Mouse (Mus musculus) cerebellum, adult 9-10 months (tissue): ENCODE results near the gene Arhgef26.
A peak's percentile ranks its signal among the peaks of the same experiment; 100 is the strongest.

Experiments
- DNase-seq: peaks from one replicate; pipeline ENCODE4 v3.0.0; 2022

Arhgef26 gene

GRCm38 (mm10) chr3:62392636-62393035 lies 54.5 kb downstream of the Arhgef26 start:
- DNase-seq, result no peak

DNA sequence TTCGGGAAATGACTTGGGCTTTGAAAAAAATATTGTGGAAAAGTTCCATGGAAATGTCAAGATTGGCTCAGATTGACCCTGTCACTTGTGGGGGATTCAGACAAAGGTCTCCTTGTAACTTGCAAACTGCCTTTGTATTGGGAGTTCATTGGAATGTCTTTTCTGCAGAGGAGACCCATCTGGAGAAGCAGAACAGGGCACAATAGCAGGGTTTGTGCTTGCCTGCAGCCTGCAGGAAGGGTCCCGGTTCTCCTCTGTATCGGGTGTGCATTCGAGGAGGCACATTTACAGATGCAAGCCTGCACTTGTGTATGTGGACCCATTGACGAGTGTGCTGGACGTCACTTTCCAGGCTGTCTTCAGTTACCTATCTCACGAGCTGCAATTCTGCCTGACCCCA lies 56.1 kb downstream of the Arhgef26 start:
- DNase-seq, result no peak

DNA sequence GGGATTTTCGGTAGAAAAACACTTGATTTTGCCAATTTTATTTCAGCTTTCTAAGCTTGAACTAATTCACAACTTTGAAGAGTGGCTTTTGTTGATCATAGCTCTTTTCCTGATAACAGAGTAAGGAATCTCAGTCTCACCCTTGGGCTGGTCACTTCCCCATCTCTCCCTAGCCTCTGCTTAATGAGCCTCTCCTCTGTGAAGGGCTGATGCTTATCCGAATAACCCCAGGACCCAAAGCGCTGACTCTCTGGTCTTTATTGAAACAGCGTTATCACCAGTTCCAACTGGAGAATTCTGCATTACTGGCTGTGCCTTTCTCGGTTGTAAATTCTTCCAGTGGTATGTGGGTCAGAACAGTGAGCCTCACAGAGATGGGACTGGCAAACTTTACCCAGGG lies 57.2 kb downstream of the Arhgef26 start:
- DNase-seq, result no peak

- DNase-seq, result no peak
These were observed 58.0 kb downstream of the Arhgef26 start for GRCm38 (mm10) chr3:62396109-62396508.

DNA sequence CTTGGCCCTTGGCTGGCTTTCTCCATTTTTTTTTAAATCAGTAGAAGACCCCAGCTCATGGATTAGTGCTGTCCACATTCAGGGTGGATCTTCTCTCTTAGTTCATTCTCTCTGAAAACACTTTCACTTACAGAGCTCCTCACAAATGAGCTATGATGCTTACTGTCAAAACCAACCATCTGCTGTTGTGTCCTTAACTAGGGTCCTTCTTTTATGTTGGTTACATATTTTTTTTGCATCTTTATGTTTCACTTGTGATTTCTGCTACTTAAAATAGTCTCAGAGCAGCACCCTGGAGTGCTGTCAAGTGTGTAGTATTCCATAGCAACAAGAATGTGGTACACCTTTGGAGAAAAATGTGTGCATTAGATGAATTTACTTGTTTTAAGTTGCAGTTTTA lies 60.0 kb downstream of the Arhgef26 start:
- no peak for DNase-seq

GRCm38 (mm10) chr3:62399826-62400746 lies 61.9 kb downstream of the Arhgef26 start:
- no peak for DNase-seq

- no peak for DNase-seq
These were observed 64.3 kb downstream of the Arhgef26 start for GRCm38 (mm10) chr3:62402466-62402865.

- DNase-seq, result no peak
These were observed 66.5 kb downstream of the Arhgef26 start for GRCm38 (mm10) chr3:62404477-62405246.

DNA sequence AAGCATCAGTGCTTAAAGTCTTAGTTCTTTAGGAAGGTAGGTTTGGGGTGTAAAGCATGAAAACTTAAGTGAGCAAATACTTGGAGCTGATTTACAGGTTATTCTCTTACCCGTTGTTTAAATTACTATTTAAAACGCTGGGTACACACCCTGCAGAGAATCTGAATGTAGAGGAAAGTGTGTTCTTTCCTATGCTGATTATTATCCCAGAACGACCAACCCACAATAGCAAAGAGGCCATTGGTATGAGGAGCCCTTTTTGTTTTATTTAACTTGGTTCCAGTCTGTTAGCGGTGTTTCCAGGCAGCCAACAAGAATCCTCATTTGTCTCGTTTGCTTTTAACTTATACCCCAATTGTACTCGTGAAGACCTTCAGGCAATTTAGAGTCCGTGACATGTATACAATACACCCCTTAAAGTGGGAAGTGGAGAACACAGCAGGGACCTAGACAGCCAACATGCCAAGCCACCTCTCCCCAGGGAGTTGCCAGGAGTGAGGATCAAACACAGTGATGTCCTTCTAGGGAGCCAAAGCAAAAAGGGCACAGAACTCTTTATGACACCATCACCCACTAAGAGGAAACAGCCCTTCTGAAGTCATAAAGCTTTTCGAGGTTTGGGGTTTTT lies 71.5 kb downstream of the Arhgef26 start:
- no peak for DNase-seq

- DNase-seq, result no peak
These were observed 72.3 kb downstream of the Arhgef26 start for GRCm38 (mm10) chr3:62410491-62410890.

GRCm38 (mm10) chr3:62412704-62413103 lies 74.6 kb downstream of the Arhgef26 start:
- DNase-seq, result peak; percentile 13

GRCm38 (mm10) chr3:62414926-62415325 lies 76.8 kb downstream of the Arhgef26 start:
- no peak for DNase-seq

DNA sequence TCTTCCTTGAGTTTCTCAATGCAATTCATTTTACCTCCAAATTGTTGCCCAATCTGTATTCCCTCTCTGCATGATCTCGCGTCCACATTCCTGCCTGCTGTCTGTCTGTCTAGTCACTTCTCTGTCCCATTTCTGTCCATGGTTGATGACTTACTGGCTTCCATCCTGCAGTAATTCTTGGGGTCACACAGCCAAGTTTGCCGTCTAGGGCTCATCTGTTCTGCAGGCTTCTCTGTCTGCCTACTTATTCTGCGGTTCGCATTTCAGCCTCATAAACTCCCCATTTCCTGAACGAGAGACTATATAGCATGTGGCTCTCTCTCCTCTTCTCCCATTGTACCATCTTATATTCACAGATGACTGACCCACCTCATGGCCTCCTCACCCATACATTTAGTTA lies 79.3 kb downstream of the Arhgef26 start:
- no peak for DNase-seq

GRCm38 (mm10) chr3:62418387-62419138 lies 80.4 kb downstream of the Arhgef26 start:
- DNase-seq, result no peak

DNA sequence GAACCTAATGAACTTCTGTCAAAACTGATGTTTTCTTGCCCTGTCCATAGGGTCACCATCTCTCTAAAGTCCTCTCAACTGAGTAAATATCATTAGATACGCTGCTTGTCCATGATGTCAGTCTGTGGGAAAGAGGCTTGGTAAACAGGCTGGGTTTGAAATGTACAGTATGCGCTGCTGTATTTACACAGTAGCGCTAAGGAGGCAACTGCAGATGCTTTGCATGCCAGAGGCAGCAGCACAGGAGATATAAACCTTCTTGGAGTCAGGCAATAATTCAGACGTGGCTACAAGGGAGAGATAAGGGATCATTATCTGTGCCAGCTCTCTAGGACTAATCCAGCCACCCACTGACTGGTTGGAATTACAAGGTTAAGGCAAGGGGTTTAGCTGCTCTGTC lies 95.5 kb downstream of the Arhgef26 start:
- DNase-seq, result no peak

GRCm38 (mm10) chr3:62435923-62436322 lies 97.8 kb downstream of the Arhgef26 start:
- no peak for DNase-seq

DNA sequence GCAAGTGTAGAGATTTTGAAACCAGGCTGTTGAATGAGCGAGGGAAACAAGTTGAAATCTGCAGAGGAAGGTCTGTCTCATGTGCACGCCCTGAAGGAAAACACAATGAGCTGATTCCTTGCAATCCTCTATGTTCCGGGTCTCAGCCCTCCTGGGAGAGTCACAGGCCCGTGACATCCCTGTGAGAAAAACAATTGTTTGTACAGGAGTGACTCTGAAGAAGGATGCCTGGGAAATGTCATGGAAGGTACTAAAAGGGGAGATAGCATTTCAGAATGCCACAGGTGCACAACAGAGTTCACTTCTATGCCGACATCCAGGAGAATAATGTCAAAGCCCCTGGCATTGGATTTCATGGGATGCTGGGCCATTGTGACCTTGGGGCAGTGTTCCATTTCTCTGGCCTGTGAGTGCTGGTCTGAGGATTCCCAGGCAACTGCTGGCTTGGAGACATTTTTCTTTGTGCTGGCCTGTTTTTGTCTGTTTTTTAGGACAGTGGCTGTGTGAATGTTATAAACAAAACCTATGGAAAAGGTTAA lies 102.4 kb downstream of the Arhgef26 start:
- no peak for DNase-seq

- no peak for DNase-seq
These were observed 105.5 kb downstream of the Arhgef26 start for GRCm38 (mm10) chr3:62443582-62444194.

GRCm38 (mm10) chr3:62446271-62446670 lies 108.1 kb downstream of the Arhgef26 start:
- no peak for DNase-seq

- DNase-seq, result no peak
These were observed 109.0 kb downstream of the Arhgef26 start for GRCm38 (mm10) chr3:62447151-62447550.

DNA sequence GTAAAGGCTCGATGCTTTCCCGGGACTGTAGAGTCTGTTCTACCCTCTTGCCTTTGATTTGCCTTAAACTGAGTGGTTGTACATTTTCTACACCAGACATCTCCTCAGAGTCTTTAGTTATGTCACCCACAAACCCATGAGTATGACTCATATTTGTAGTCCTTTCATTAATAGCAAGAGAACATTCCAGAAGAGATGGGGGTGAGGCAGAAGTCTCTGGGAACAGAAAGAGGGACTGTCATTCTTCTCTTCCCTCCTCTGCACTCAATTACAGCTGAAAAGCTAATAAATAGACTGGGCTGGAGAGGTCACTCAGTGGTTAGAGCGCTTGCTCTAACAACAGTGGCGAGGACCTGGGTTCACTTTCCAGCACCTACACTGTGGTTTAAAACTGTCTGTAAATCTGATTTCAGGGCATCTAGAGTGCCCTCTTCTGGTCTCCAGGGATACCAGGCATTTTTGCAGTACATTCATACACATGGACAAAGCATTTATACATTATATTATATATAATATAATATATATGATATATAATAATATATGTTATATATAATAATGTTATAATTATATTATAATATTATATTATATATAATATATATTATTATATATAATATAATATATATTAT lies 111.8 kb downstream of the Arhgef26 start:
- DNase-seq, result no peak

DNA sequence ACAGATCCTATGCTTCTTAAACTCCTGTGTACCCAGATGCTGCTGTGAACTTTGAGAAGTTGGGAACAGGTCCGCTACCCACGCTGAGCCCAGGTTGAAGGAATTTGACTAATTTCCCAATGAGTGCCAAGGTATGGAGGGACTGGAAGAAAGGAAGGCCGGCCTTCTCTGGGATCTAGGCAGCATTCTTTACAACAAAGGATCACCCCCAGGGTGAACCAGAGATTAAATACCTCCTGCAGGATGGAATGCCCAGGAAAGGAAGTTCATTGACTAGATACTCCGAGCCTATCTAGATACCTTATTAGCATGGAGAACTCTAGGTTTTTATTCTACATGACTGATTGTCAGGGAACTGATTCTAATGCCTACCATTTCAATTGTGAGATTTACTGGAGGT lies 114.8 kb downstream of the Arhgef26 start:
- no peak for DNase-seq
